Mouse (Mus musculus): Measurements from ENCODE around the gene Rmi2.

Gene Rmi2

GRCm38 (mm10) chr16:10867501-10867900 is 32.6 kb downstream of the Rmi2 start:
- DNase-seq = no peak

GRCm38 (mm10) chr16:10867904-10868440 is 33.1 kb downstream of the Rmi2 start:
- peak; percentile 69 for DNase-seq

- no peak for DNase-seq
Observed at GRCm38 (mm10) chr16:10870969-10871368, 36.1 kb downstream of the Rmi2 start.

DNA sequence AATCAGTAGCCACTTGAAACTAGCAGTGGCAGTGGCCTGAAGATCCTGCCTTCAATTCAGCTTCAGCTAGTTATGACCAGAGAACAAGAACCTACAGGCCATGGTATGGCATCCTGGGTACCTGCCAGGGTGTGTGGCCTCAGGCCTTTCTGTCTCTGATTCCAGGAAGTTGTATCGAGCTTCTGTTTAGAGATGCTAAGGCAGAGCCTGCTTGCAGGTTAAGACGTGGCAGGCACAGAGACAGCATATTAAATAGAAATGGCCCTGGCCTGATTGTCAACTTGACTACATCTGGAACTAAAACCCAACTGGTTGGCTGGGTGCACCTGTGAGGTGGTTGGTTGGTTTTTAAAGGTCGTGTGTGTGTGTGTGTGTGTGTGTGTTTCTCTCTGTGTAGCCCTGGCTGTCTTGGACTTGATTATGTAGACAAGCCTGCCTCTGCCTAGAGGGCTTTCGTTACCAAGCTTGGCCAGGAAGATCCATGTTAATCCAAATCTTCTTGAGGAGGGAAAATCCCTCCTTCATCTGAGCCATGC is 38.0 kb downstream of the Rmi2 start:
- DNase-seq = no peak

DNA sequence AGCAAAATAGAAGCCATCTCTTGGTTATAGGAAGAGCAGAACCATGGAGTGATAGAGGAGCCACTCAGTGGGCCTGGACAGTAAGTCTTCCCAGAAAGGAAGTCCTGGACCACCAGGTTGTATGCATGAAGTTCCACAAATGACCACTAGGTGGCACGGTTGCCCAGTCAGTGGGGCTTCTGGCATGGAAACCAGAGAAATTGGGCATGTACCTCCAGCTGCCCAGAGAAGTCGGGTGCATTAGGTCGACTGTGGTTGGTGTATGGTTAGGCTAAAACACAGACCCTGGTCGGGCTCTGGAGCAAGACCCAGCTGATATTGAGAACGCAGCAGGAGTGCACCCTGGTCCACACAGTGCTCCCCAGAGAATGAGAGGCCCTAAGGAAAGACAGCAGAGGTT is 38.8 kb downstream of the Rmi2 start:
- DNase-seq = peak; percentile 85

DNA sequence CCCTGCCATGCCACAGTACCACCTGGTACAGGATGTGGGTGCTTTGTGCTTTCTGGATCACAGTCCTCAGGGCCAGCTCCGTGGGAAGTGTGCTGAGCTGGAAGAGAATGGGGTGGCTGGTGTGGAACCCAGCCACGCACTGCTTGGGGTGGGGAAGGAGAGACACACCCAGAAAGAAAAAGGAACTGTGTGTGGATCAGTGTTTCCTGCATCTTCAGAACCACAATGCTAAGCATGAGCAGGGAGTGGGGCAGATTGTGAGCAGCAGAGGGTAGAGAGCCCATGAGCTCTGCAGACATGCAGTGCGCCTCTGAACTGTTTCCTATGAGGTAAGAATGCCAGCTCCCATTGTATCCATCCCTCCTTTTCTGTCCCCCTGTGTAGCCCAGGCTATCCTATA is 43.4 kb downstream of the Rmi2 start:
- no peak for DNase-seq

DNA sequence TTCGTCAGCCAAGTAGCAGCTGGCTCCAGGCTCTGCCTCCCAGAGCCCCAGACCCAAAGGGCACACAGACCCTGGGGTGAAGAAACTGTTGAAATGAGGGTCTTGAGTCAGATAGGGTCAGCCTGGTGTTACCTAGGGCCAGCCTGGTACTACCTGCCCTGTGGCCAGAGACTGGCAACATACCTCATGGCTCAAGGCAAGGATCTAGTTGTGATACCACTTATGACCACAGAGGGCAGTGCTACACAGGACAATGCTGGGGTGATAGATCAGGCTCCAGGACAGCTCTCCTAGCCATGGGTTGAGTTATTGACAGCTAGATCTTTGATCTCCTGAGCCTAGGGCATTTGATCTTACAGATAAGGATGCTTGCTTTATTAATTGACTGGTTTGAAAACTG is 44.6 kb downstream of the Rmi2 start:
- DNase-seq = peak; percentile 75

DNA sequence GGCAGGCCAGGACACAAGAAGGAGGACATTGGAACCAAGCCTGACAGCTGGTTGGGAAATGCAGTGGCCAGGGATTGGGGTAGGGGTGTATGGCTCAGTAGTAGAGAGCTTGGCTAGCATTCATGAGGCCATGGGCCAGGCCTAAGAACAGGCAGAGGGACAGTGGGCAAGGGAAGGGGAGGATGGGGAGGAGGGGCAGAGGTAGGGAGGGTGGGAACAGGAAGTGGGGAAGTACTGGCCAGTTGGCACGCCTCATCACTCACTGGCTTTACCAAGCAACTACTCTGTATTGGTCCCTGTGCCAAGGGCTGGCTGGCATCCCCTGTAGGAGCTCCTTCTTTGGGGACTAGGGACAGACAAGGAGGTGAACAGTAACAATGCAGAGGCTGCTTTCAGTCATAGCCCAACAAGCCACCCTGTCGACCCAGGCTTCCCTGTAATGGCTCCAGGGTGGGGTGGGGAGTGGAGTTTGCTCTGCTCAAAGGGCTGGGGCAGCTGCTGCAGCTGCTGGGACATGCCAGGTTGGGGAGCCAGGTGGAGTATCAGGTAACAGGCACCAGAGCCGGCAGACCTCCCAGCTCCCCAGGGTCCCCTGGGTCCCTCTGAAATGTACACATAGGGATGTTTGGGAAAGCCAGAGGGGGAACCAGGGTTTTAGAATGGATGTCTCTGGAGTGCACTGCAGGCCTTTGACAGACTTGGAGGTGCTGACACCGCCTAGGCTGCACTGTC is 46.5 kb downstream of the Rmi2 start:
- no peak for DNase-seq

GRCm38 (mm10) chr16:10887436-10887835 is 52.6 kb downstream of the Rmi2 start:
- DNase-seq = no peak

GRCm38 (mm10) chr16:10890363-10890762 is 55.5 kb downstream of the Rmi2 start:
- no peak for DNase-seq

- DNase-seq = no peak
Observed at GRCm38 (mm10) chr16:10893161-10893560, 58.3 kb downstream of the Rmi2 start.

DNA sequence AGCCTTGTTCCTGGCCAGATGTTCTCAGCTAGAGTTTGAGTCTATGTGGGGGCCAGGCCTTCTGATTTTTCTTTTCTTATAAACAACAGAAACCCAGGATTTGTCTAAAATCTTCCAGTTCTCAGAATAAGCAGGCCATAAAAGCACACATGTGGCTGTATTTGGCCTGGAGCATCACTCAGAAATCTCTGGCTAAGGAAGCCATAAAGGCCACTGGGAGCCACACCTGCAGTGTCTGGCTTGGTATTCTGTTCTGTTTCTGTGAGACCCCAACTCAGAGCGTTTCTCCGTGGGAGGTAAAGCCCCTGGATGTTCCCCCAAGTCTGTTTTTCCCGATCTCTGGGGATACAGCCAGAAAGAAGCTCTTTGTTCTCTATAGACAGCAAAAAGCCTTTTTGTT is 61.0 kb downstream of the Rmi2 start:
- no peak for DNase-seq

DNA sequence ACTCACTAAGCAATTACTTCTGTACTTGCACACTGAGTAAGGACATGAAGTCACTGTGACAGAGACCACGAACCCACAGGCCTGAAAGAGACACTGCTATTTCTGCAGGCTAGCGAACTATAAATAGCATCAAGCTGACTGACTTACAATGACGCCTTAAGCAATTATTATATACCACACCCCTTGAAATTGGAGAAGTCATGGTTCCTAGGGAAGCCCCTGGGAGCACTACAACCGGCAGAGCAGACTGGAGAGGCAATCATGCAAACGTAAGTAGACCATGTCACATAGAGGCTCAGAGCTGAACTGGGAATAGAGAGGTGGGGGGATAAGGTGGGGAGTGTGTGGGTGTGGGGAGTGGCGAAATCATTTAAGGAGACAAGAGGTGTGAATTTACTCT is 62.5 kb downstream of the Rmi2 start:
- no peak for DNase-seq

- DNase-seq = no peak
Observed at GRCm38 (mm10) chr16:10900736-10901135, 65.9 kb downstream of the Rmi2 start.

GRCm38 (mm10) chr16:10901956-10902355 is 67.1 kb downstream of the Rmi2 start:
- no peak for DNase-seq

GRCm38 (mm10) chr16:10902849-10903248 is 68.0 kb downstream of the Rmi2 start:
- no peak for DNase-seq

DNA sequence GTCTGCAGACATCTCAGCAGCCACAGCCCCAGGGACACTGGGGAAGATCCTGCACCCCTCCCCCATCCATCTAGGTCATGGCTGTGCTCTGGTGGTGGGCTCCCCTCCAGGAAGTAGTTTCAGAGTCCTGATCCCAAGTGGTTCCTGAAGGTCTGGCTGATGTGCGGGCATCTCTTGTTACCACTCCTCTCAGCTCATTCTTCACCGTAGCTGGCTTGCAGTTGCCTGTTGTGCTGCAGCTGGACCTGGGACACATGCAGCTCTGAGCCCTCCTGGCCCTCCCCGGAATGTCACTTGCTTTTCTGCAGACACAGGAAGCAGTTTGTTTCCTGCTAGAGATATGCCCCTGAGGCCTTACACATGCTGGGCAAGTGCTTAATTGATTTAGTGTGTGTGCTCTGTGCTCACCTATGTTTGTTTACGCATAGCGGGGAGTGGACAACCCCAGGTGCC is 70.8 kb downstream of the Rmi2 start:
- DNase-seq = no peak

DNA sequence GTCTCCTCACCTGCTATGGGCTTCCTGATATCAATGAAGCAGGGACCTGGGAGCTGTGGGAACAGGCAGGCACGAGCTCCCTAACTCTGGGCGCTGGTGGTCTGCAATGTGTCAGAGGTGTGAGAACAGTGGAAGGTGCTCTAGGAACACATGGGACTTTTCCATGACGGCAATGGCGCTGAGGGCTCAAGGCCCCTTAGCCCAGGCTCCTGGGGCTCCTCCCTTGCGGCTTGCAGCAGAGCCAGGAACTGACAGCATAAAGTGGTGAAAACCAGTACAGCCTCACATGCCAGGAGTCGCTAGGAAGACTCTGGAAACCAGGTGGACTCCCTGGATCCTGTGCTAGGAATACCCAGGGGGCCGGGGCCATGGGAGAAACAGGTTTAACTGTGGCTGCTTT is 75.7 kb downstream of the Rmi2 start:
- DNase-seq = no peak

- DNase-seq = no peak
Observed at GRCm38 (mm10) chr16:10911061-10911460, 76.2 kb downstream of the Rmi2 start.

DNA sequence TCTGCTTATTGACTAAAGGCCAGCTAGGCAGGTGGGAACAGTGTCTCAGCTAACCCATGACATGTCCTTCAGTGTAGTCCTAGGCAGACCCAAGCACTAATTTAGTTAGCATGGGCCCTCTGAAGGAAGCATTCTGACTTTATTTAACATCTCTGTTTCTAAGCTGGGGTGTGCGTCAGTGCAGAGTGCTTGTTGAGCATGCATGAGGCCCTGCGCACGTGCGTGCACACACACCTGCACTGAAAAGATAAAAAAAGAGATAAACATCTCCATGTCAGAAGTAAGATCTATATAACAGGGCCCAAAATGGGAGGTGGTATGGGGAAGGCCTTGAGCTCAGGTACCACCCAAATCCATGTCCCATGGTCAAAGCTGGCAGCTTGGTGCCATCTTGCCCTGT is 80.2 kb downstream of the Rmi2 start:
- no peak for DNase-seq

DNA sequence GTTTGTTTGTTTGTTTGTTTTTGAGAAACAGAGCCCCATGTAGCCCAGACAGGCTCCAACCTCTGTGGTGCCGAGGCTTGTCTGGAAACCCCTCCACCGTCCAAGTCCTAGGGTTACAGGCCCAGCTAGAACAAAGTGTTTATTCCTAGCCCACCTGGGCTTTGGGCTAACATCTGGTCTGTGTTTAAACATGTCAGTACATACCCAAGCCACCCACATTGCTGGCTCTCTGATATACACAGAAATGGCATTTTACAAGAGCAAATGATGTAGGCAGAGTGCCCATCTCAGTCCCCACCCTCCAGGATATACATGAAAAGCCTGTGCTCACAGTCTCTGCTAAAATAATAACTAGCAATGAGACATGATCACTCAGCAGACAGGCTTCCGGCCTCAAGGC is 81.4 kb downstream of the Rmi2 start:
- DNase-seq = no peak

DNA sequence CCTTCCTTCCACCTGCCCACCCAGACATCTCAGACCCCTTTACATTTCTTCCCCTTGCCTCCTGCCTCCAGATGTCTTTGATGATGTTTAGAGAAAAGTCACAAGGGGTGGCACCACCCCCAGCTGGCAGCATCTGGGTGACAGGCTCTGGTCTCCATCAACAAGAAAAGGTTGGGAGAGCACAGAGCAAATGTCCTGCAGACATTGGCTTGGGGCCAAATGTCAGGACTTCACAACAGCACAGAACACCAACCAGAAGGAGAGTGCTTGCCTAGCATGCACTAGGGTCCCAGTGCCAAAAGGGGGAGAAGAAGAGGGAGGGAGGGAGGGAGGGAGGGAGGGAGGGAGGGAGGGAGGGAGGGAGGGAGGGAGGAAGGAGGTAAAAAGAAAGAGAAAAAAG is 85.0 kb downstream of the Rmi2 start:
- peak; percentile 19 for DNase-seq

- DNase-seq = no peak
Observed at GRCm38 (mm10) chr16:10923561-10923960, 88.7 kb downstream of the Rmi2 start.

- DNase-seq = peak; percentile 66
Observed at GRCm38 (mm10) chr16:10925591-10926180, 90.8 kb downstream of the Rmi2 start.

All from kidney, postnatal 14 days (tissue).